Mouse (Mus musculus) spleen, postnatal 4 days (tissue): ENCODE data around the gene Slc31a1.

Experiments
- DNase-seq, 2 experiments: peaks; one replicate each; pipeline ENCODE4 v3.0.0; 2022; ENCODE audit warnings: low spot score in 2 of 2

Gene Slc31a1

GRCm38 (mm10) chr4:62360088-62360804 is at the start of gene Slc31a1, which contains the start of gene Fkbp15:
Slc31a1 (plus strand) TSS chr4:62360727.
Fkbp15 (minus strand) TSS chr4:62360548.
- DNase-seq: peak; percentile 96 to 98

GRCm38 (mm10) chr4:62312821-62313220 is 47.7 kb upstream of the Slc31a1 start:
- DNase-seq: no peak

DNA sequence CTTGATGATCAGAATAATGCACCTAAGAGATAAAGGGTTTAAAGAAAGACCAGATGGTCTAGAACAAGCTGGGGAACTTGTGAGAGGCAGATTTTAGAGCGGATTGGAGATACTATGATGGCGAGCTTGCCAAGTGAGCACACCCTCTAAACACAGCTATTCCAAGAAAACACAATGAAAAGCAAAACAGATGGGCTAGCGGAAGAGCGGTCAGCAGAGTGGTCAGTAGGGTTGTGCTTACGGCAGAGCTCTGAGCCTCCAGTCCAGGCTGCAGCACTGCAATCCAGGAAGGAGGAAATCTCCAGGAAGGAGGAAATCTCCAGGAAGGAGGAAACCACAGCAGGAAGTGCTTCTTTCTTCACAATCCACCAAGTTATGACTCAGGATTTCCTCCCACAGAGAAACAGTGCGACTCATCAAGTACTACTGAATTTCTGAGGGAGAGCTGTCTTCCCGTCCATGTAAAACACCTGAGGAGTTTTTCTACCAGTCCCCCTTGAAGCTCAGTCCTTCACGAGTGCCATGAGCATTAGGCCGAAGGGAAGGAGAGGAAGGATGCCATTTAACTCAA is 46.8 kb upstream of the Slc31a1 start:
- DNase-seq: no peak

DNA sequence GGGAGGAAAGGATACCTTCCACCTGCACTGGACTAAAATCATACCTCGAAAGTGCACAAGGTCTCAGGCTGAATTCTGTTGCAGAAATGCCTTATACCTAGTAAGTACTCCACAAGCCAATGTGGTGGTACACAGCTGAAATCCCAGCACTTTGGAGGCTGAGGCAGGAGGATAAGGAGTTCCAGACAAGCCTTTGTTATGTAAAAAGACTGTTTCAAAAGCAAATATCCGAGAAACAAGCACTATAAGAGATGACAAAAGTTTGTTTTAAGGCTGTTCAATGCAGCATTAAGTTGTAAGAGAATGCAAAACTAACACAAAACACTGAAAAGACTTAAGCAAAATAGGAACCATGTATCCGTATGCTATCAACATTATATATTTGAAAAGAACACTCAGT is 46.0 kb upstream of the Slc31a1 start:
- no peak for DNase-seq

- no peak for DNase-seq
Observed at GRCm38 (mm10) chr4:62316456-62316855, 44.1 kb upstream of the Slc31a1 start.

DNA sequence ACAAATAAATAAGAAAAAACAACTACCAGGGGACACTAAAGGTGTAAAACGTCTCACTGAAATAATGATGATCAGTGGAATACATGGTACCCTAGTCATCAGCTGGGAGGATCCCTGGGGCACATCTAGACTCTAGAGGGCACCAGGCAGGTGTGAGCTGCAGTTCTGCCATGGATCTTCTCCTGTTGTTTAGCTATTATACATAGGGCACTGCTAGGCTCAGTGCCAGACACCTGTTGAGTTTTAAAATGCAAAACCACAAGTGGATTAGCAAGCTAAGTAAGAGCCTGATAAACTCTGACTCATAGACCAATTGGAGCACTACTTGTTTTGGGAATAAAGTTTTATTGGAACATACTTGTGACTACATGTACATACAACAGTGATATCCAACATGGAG is 42.2 kb upstream of the Slc31a1 start:
- no peak for DNase-seq

DNA sequence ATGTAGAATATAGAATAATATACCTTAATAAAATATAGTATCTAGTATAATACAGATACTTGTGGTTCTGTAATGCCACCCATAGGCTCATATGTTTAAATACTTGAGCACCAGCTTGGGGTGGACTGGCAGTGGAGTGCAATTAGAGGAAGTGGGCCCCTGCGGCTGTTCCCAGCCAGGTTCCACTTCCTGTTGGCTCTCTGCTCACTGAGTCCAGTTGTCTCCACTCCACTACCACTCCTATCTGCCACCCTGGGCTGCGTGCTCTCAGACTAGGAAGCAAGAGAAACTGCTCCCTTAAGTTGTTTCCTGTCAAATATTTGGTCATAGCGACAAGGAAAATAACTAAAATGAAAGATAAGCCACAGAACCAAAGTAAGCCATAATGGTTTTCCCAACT is 37.8 kb upstream of the Slc31a1 start:
- no peak for DNase-seq

DNA sequence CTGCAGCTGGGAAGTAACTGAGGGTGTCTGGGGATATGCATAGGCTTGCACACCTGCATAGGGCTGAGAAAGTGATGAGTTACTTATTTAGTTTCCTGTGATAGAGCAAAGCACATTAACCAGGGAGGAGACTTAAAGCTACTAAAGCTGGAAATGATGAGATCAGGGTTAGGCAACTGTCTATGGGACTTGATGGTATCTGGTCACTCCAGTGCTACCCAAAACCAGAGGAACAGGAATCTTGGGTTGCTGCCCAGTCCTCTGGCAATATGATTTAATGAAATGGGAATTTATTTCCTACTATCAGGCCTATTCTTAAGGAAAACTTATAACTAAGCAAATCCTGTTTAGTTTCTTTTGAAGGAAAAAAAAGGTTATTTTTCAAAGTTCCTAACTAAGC is 34.4 kb upstream of the Slc31a1 start:
- DNase-seq: no peak

DNA sequence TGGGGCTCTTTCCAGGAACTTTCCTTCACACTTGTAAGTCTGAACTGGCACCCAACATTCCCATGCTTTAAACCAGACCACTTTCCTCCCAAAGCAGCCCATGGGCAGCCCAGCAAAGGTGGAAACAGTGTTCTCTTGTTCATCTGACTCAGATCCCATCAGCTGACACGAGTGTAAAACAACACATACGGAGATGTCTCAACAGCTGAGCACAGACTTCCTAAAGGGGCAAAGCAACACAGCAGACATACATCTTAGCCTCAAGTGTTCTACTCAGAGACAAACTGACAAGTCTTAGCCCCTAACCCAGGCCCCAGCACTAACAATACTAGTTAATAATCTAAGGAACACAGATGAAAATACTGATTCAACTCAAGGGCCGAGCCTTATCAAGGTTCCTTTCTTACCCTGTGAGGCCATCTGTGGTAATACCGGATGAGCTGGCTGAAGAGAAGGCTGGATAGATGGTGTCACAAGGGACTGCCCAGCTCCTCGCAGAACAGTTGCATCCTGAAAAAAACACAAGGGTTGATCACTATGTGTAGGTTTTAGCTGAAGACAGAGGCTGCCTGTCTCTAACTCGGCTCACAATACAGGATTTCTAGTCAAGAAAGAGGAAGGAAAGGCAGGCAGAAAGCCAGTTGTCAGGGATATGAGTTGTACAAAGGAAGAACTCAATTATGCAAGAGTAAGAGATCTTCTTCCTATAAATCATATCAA is 31.4 kb upstream of the Slc31a1 start:
- no peak for DNase-seq

- no peak for DNase-seq
Observed at GRCm38 (mm10) chr4:62331977-62332376, 28.6 kb upstream of the Slc31a1 start.

- no peak for DNase-seq
Observed at GRCm38 (mm10) chr4:62338536-62338935, 22.0 kb upstream of the Slc31a1 start.

DNA sequence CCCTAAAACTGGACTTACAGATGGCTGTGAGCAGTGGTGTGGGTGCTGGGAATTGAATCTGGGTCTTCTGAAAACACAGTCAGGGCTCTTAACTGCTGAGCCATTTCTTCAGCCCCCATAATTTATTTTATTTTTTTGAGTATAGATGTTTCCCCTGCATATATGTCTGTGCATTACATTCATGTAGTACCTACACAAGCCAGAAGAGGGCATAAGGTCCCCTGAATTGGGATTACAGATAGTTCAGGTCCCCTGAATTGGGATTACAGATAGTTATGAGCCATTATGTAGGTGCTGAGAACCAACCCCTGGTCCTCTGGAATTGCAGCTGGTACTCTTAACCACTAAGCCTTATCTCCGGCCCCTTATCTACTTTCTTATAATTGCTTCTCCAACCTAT is 16.5 kb upstream of the Slc31a1 start:
- DNase-seq: no peak

DNA sequence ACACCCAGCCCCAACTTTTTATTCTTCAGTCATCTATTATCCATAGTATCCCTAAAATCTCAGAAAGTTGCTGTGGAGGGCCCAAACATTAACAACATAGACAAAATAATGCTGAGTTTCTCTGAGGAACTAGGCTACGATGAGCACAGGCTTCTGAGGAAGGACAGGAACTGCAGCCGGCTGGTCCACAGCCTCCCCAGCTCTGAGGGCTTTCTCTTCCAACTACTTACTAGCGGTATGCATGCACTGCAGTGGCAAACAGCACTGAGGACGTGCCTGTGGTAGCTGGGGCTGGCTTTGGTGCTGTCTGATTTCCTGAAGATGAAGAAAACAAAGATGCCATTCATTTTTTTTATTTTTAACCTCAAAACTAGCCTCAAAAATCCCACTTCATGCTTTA is 14.7 kb upstream of the Slc31a1 start:
- no peak for DNase-seq

GRCm38 (mm10) chr4:62347605-62348328 is 12.8 kb upstream of the Slc31a1 start:
- no peak for DNase-seq

DNA sequence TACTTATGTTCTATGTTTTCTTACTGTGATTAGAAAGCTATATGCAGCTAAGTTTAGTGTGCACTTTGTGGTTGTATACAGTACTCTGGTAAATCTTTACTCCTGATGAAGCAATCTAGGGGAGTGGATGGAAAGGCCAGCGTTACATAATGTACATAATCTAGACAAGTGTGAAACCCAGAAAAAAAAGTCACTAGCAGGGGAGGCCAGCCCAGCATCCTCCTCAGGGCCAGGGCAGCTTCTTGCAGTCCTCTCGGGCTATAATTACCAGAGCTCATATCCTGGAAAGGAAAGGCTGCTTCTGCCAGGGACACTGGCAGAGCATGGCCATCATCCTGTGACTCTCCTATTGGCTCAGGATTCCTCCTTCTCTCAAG is 12.2 kb upstream of the Slc31a1 start:
- DNase-seq: no peak

GRCm38 (mm10) chr4:62349371-62349770 is 11.2 kb upstream of the Slc31a1 start:
- no peak for DNase-seq

DNA sequence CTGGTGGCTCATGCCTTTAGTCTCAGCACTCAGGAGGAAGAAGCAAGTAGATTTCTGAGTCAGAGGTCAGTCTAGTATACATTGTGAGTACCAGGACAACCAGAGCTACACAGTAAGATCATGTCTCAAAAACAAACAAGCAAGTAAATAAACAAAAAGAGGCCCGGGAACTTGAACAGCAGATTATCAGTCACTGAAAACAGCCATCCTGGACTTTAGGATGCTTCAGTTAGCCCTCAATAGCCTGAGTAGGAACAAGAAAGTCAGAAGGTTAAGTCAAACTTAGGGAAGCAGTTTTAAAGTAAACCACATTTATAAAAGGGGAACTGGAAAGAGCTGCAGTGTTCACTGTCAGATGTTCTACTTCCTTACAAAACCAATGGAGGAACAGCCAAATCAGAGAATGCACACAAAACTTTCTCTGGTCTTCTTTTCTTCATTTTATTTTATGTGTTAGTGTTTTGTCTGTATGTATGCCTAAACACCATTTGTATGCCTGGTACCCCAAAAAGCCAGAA is 2.8 kb upstream of the Slc31a1 start:
- DNase-seq: no peak

GRCm38 (mm10) chr4:62359256-62359775 is 1.2 kb upstream of the Slc31a1 start:
- DNase-seq: no peak

DNA sequence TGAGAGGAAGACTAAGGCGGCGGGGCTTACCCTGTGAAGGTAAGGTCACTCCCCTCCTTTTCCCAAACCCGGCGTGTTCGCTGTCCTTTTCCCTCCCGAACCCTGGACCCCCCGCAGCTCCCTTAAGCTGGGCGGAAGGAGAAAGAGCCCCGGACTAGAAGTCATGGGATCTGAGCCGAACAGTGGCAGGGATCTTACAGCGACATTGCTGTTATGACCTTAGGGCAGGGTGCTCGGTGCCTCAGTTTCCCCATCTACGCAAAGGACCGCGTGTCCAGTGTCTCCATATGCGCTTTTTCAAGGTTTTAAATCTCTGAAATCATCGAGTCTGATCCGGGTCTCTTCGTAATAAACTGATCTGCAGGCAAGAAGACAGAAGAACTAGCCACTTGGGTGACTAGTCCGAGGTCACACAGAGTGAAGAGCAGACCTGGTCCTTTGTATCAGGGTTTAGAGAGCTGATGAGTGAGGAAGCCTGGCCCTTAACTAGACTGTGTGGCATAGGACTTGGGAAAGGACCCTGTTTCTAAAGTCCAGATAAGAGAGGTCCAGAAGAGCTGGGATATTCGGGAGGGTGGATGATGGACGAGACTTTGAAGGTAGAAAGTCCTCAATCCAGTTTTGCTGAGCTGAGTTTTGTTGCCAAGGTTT is 403 bp downstream of the Slc31a1 start:
- no peak for DNase-seq

GRCm38 (mm10) chr4:62361571-62361970 is 1.0 kb downstream of the Slc31a1 start:
- no peak for DNase-seq

GRCm38 (mm10) chr4:62361997-62362396 is 1.5 kb downstream of the Slc31a1 start:
- no peak for DNase-seq
